In the genomic region with DNA sequence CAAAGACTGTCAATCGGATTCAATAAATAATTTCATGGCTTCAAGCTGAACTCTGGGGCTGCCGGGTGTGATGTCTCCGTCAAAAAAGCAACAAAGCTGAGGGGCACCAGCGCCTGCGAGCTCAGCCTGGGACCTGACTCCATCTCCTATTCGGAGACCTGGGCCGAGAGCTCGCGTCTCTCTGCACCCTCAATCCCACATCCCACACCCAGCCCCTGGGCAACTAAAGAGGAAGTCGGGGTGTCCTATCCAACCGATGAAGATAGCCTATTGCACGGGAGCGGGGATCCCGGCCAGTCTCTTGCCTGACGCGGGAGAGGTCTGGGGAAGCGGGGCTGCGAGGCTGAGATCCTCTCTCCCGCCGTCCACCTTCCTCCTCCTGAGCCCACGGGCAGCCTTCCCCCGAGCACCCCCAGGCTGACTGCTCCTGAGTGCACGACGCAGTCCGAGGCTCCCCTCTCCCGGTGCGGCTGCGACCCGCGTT, we compare ENCODE assay signal across 8 mouse cellular contexts. TPM values are rescaled to one million over a fixed set of nuclear protein-coding genes. Genes with fewer than 3 reads are reported as not detected.
DNase-seq lines count a peak whose midpoint lies in the region; ATAC-seq lines count a peak whose summit lies in the region.

No protein-coding gene starts in this region.

- peak overlapping the region; percentile 96 for H3K4me3 ChIP-seq in heart, embryonic 12.5 days
- H3K4me3 ChIP-seq in macrophage (ENCODE audit: inconsistent target) = peak overlapping the region; percentile 54

- H3K4me2 ChIP-seq in heart, embryonic 12.5 days = peak overlapping the region; percentile 72

- peaks cover 42% of the 10 kb centered on the region for H3K79me2 ChIP-seq in macrophage (ENCODE audit: inconsistent target)

- peak overlapping the region; percentile 91 for H3K9ac ChIP-seq in heart, embryonic 12.5 days

- peak; percentile 49; the same call in 1 of the 2 replicates for ATAC-seq in heart, embryonic 12.5 days (ENCODE audit: insufficient number of reproducible peaks, low FRiP score)

- DNase-seq in right cerebral cortex, adult 18-20 months = peak; percentile 7
- no peak for DNase-seq in right cerebral cortex, postnatal 4 days
- DNase-seq in cerebellum, adult 9-11 months = peak; percentile 42
- DNase-seq in kidney, postnatal 10 days = peak; percentile 52
- peak; percentile 31 for DNase-seq in right cerebral cortex, postnatal 25 days
- no peak for DNase-seq in Muller cell, postnatal 12 days (ENCODE audit: inconsistent ontology term)

- H3K36me3 ChIP-seq in heart, embryonic 12.5 days = no peaks in the 10 kb centered on the region
- no peaks in the 10 kb centered on the region for H3K36me3 ChIP-seq in macrophage (ENCODE audit: inconsistent target)

- 1% methylated on average over 30 of the region's 30 CpGs for WGBS in heart, embryonic 12.5 days
- 2% methylated on average over 28 of the region's 30 CpGs for WGBS in macrophage (ENCODE audit: missing documents)

- H3K27ac ChIP-seq in heart, embryonic 12.5 days (ENCODE audit: poor library complexity, severe bottlenecking) = peak overlapping the region; percentile 72
- H3K27ac ChIP-seq in macrophage = peak overlapping the region; percentile 21; the same call in 1 of the 2 replicates

- H3K4me1 ChIP-seq in heart, embryonic 12.5 days (replicated peaks) = peaks cover 35% of the 10 kb centered on the region

- H3K27me3 ChIP-seq in heart, embryonic 12.5 days (replicated peaks) = no peaks in the 10 kb centered on the region

- H3K9me3 ChIP-seq in heart, embryonic 12.5 days (replicated peaks) = no peaks in the 10 kb centered on the region

RNA-seq across cellular contexts. Expression of gene Ankrd44, which starts 0.7 kb away (rescaled TPM):
- polyA plus RNA-seq in heart, embryonic 12.5 days (2016; fragmentation: Nextera tagmentation; extraction: Ambion mirVana) = 11.0 and 11.7 TPM in 2 replicates
- 100 to 1,000 TPM; 135 to 677 (median 233) TPM for total RNA-seq in macrophage (2018; cell fraction: chromatin; rRNA removed)
- total RNA-seq in macrophage (2018; cell fraction: cytosol; rRNA removed) = 10 to 100 TPM; 26.4 to 73.8 (median 36.9) TPM
- total RNA-seq in macrophage (2018; cell fraction: nucleus; rRNA removed) = 100 to 1,000 TPM in 16 of 26 experiments, 10 to 100 TPM in 10; 75.7 to 477 (median 132) TPM
- 20.2 to 33.0 TPM (median 32.0 TPM) in 3 replicates for polyA plus RNA-seq in macrophage (2018)

Comparison
In these comparisons a context has a peak if more than half of its experiments do, and no peak if none do; other contexts are left out.
1. DNase-seq: peak in right cerebral cortex, adult 18-20 months (single experiment), cerebellum, adult 9-11 months (single experiment), kidney, postnatal 10 days (single experiment) and right cerebral cortex, postnatal 25 days (single experiment); none in right cerebral cortex, postnatal 4 days (single experiment) and Muller cell, postnatal 12 days (single experiment).